Mouse (Mus musculus): ENCODE measurements at regions not wholly inside any gene's neighbourhood (a gene's known extent, or its start where the extent isn't known, plus 50 kb on each side); places are given as distances from the start of the nearest gene placed in this dataset.

- intact Hi-C loops (cut with DNase I), result no loop called here
- no peak for DNase-seq
Measured at GRCm38 (mm10) chr5:101596996-101597395, 67.8 kb downstream of the Nkx6-1 start.

GRCm38 (mm10) chr5:101591236-101591635 lies 73.6 kb downstream of the Nkx6-1 start:
- no peak for DNase-seq

DNA sequence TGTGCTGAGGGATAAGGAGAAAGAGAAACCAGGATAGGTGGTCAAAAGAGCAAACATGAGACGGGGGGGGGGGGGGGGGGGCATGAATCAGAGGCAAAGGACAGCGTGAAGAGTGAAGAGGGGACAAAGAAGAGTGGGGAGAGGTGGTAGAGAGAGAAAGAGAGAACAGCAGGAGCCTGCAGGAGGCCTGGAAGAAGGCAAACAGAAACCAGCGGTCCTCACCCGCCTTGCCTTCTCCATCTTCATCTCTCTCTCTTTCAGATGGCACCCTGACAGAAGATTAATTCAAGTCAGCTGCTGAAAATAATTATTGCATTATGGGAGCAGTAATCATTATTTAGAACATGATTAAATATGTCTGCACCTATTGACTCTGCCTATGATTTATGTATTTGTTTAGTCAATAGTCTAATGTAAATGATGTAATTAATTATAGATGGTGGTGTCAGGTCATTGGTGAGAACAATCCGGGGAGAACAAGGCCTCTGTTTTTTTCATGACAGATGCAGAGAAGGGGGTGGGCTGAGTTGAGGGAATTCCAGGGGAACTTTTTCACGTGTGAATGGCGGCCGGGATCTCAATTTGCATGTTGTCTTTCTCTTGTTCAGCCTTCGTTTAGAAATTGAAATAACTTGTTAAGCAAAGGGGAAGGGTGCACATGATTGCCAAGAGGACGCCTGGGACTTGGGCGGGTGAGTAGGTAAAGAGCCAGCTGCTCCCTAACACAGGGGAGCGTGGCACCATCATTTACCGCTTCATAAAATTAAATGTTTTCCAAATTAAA lies 74.3 kb downstream of the Nkx6-1 start:
- no peak for DNase-seq
- intact Hi-C loops (cut with DNase I), result no loop called here

More at GRCm38 (mm10) chr5:101591236-101591635, 73.6 kb downstream of the Nkx6-1 start:
- intact Hi-C loops (cut with DNase I), result no loop called here

DNA sequence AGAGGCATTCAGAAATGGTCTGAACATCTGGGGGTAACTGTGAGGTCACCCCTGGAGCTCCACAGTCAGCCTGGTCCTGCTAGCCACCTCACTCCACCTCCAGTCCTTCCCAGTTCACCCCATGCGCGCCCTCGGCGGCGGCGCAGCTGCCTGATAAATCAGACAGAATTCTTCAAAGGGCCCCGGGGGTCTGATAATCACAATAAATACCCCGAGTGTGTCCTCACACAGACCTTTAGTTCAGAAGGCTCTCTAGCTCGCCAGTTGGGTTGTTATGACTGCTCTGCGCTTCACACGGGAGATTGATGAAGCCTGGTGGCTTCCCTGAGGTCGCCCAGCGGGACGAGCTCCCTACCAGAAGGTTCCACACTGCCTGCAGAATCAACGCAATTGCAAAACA lies 91.8 kb downstream of the Nkx6-1 start:
- DNase-seq, result no peak
- intact Hi-C loops (cut with DNase I), result no loop called here

DNA sequence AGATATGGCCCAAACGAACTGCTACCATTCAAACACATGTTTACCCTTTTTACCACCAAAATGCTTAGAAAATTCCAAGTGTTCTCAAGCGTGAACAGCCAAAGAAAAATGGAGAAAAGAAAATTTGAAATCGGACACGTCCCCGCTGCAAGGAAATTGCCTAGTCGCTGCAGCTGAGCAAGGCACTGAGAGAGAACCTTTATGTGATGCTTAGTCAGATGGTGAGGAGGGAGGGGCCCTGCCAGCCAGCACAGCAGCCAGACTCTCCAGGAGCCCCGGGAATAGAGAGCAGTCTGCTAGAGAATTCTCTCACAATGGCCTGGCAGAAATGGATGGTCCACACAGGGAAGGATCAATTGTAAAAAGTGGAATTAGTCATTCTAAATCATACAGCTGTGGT lies 99.0 kb downstream of the Nkx6-1 start:
- no peak for DNase-seq
- intact Hi-C loops (cut with DNase I), result no loop called here

DNA sequence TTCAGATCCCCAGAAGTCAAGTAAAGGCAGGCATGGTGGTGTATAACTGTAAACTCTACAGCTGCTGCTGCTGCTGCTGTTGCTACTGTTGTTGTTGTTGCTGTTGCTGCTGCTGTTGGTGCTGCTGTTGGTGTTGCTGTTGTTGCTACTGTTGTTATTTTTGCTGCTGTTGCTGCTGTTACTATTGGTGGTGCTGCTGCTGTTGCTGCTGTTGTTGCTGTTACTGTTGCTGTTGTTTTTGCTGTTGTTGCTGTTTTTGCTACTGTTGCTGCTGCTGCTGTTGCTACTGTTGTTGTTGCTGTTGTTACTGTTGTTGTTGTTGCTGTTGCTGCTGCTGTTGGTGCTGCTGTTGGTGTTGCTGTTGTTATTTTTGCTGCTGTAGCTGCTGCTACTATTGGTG lies 104.4 kb downstream of the Nkx6-1 start:
- intact Hi-C loops (cut with DNase I), result no loop called here
- DNase-seq, result no peak

DNA sequence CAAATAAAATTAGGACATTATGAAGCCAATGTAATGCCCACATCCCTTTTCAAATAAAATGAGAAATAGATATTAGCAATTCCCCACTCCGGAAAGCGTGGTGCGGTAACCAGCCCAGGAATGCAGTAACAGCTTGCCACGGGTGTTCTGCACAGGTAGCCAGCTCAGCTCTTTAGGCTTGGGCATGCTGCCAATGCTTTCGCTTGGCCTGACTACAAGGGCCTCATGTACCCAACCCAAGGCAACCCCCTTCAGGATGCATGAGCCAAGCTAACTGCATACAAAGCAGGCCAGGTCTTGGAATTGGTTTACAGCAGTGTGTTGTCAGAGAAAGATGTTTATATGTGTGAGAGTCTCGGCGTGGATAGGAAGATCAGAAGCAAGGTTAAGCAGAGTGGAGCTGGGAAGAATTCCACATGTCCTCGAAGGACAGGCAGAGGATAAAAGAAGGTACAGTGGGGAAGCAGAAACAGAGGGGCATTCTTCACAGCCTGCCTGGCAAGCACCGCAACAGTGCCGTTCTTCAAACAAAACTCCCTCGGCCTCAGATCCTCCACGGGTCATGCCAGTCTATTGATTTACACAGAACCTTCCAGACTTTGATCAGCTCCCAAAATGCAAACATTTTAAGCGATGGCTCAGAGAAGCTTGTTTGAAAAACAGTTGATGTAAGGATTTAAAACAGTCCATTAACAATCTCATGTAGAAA lies 106.4 kb downstream of the Nkx6-1 start:
- DNase-seq, result no peak
- intact Hi-C loops (cut with DNase I), result no loop called here

- no peak for DNase-seq
- intact Hi-C loops (cut with DNase I), result no loop called here
Measured at GRCm38 (mm10) chr5:101557156-101557555, 107.6 kb downstream of the Nkx6-1 start.

GRCm38 (mm10) chr5:101543326-101543725 lies 121.5 kb downstream of the Nkx6-1 start:
- intact Hi-C loops (cut with DNase I), result no loop called here
- no peak for DNase-seq

DNA sequence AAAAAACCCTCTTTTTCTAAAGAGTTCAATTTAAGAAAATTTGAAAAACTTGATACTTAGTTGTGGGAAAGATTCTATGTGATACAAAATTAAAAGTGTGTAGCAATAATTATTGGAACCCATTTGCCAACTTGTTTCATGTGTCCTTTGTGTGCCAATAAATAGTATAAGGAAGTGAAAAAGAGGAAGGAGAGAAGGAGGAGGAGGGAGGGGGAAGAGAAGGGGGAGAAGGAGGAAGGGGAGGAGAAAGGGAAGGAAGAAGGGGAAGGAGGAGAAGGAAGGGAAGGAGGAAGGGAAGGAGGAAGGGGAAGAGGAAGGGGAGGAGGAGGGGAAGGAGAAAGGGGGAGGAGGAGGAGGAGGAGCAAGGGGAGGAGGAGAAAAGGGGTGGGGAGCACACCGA lies 125.0 kb downstream of the Nkx6-1 start:
- no peak for DNase-seq
- intact Hi-C loops (cut with DNase I), result no loop called here

GRCm38 (mm10) chr5:101539254-101539549 lies 125.6 kb downstream of the Nkx6-1 start:
- intact Hi-C loops (cut with DNase I), result no loop called here
- no peak for DNase-seq

- DNase-seq, result no peak
- intact Hi-C loops (cut with DNase I), result no loop called here
Measured at GRCm38 (mm10) chr5:101538410-101539253, 126.2 kb downstream of the Nkx6-1 start.

GRCm38 (mm10) chr5:101537518-101538380 lies 127.0 kb downstream of the Nkx6-1 start:
- intact Hi-C loops (cut with DNase I), result no loop called here
- no peak for DNase-seq

DNA sequence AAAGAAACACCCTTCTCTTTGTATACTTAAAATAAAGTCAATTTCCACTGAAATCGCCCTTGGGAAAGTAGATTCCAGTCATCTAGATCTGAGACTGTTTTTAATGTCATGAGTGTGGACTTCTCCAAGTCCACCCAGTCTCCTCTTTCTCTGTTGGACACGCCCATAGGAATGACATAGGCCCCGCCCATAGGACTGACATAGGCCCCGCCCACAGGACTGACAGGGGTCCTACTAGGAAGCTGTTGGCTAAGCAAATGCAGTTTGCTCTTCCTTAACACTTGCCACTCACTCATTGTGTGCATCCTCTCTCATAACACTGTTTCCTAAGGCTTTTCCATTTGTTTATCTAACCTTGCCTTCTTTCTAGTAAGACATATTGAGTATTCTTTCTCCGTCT lies 129.3 kb downstream of the Nkx6-1 start:
- intact Hi-C loops (cut with DNase I), result no loop called here
- no peak for DNase-seq

- no peak for DNase-seq
- intact Hi-C loops (cut with DNase I), result no loop called here
Measured at GRCm38 (mm10) chr5:101525346-101525745, 139.4 kb downstream of the Nkx6-1 start.

GRCm38 (mm10) chr5:101524670-101525069 lies 140.1 kb downstream of the Nkx6-1 start:
- intact Hi-C loops (cut with DNase I), result no loop called here
- DNase-seq, result no peak

DNA sequence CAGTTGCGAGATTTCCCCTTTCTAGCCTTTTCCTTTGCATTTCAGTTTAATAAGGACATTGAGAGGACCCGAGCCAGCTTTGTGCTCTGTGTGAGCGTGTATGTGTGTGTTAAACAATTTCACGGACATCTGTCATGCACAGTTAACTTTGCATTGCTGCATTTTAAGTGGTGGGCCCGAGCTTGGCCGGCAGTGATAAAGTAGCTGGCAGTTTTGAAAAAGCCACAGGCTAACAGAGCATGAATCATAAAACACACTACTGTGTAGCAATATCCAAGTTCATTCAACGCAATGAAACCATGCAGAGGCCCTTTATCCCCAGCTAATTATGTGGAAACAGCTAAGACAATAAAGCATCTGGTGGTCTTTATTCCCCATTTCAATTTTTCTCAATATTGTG lies 140.9 kb downstream of the Nkx6-1 start:
- intact Hi-C loops (cut with DNase I), result no loop called here
- no peak for DNase-seq

- intact Hi-C loops (cut with DNase I), result no loop called here
- DNase-seq, result no peak
Measured at GRCm38 (mm10) chr5:101523490-101523889, 141.3 kb downstream of the Nkx6-1 start.

DNA sequence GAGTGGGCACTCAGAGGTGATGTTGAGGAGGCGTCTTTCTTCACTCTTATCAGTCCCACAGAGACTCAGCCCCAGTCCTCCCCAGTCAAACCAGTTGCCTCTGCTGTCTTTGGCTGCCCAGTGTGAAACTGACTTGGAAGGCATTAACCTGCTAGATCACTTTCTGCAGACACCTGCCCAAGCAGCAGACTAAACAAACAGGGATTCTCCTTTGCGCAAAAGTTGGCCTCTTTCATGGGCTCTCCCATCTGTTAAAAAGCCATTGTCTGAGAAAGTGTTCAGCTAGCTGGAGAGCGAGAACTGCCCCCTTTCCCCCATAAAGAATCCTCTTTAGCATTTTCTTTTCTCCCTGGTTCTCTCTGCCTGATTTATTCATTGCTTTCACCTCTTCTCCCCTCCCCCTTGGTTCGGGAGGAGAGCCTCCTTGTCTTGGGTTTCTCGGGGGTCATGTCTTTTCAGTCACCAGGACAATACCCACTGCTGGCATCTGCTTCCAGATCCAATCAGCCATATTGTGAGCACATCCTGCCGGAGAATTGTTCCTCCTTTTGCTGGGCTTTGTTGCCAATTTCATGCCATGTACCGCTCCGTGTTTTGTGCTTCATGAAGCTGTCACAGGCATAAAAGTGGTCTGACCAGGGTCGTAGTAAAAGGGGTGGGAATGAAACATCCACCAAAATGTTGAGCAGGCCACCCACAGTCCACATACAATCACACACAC lies 143.7 kb downstream of the Nkx6-1 start:
- intact Hi-C loops (cut with DNase I), result no loop called here

More for the DNA sequence above, 143.7 kb downstream of the Nkx6-1 start:
- DNase-seq, result no peak

Measured in gastrocnemius, postnatal 36 days (tissue).